Mouse (Mus musculus) liver, embryonic 16.5 days (tissue): ENCODE data around the gene Trip4. TPM values are rescaled to one million over a fixed set of nuclear protein-coding genes. Genes with fewer than 3 reads are reported as not detected.

Experiments used
- ATAC-seq: fragments of 200-750 bp; cut with Nextera tagmentation; 2 replicates; pipeline ENCODE4 v1.8.0; 2017; ENCODE audit warnings: low read depth, mild to moderate bottlenecking, moderate number of reproducible peaks, moderate library complexity
- H3K27ac ChIP-seq: fragments of 300-500 bp; sonication (generic); 2 replicates; pipeline ENCODE4 v1.5.1; 2014; ENCODE audit warnings: mild to moderate bottlenecking, low read length
- H3K27me3 ChIP-seq: fragments of 300-500 bp; sonication (generic); 2 replicates; pipeline ENCODE4 v1.6.1; 2014; ENCODE audit warnings: low read depth, low read length, mixed read lengths; ENCODE audit not compliant: control insufficient read depth, insufficient read depth
- H3K36me3 ChIP-seq: fragments of 300-500 bp; sonication (generic); 2 replicates; pipeline ENCODE4 v1.6.1; 2014; ENCODE audit warnings: mild to moderate bottlenecking; ENCODE audit not compliant: control insufficient read depth, insufficient read depth
- H3K4me1 ChIP-seq: fragments of 300-500 bp; sonication (generic); 2 replicates; pipeline ENCODE4 v1.6.1; 2014; ENCODE audit warnings: low read depth, low read length, mixed read lengths; ENCODE audit not compliant: control insufficient read depth
- H3K4me2 ChIP-seq: fragments of 300-500 bp; sonication (generic); 2 replicates; pipeline ENCODE4 v1.6.1; 2014; ENCODE audit warnings: low read depth, low read length, mixed read lengths
- H3K4me3 ChIP-seq: fragments of 300-500 bp; sonication (generic); 2 replicates; pipeline ENCODE4 v1.5.1; 2014; ENCODE audit warnings: low read depth, mild to moderate bottlenecking, low read length
- H3K9ac ChIP-seq: fragments of 300-500 bp; sonication (generic); 2 replicates; pipeline ENCODE4 v1.6.1; 2014; ENCODE audit warnings: low read depth, low read length
- H3K9me3 ChIP-seq: fragments of 300-500 bp; sonication (generic); replicated peaks from 2 replicates; pipeline ENCODE4 v1.6.1; 2016; ENCODE audit warnings: low read length; ENCODE audit not compliant: control insufficient read depth
- WGBS: fragments of 180-500 bp; shearing (Covaris S2); extraction: QIAGEN DNeasy Blood & Tissue Kit; methylation state at CpG from one replicate; pipeline ENCODE4 v1.1.7; 2014; ENCODE audit not compliant: insufficient replicate concordance; 5-methylcytosine and 5-hydroxymethylcytosine counted together
- polyA plus RNA-seq: library from polyadenylated mRNA; unstranded; fragments of >200 nt; fragmentation: Nextera tagmentation; extraction: Ambion mirVana; gene quantifications from 2 replicates; pipeline ENCODE4 v1.2.1, GENCODE M21; 2015

The Trip4 gene
- polyA plus RNA-seq, 1 experiment from 2014 or later = 9.8 TPM

DNA sequence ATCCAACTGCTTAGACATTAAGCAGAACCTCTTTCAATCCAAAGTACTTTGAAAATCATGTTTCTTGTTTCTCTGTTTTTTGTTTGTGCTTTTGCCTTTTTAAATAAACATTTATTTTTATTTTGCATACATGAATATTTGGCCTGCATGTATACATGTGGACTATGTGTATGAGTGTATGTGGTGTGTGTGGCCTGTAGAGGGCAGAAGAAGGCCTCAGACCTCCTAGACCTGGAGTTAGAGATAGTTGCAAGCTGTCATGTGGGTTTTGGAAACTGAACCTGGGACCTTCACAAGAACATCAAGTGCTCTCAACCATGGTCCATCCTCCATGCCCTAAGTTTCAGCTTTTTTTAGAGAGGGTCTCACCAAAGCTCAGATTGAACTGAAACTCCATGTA lies 5.2 kb downstream of the Trip4 start:
- H3K27ac ChIP-seq = no peak overlapping the region
- H3K27me3 ChIP-seq = no peaks in the 10 kb centered on the region
- H3K4me3 ChIP-seq = no peak overlapping the region
- H3K4me2 ChIP-seq = no peak overlapping the region
- ATAC-seq = no peak
- H3K4me1 ChIP-seq = peaks cover 4% of the 10 kb centered on the region; the same call in 1 of the 2 replicates
- H3K9me3 ChIP-seq = no peaks in the 10 kb centered on the region
- peaks cover 12% of the 10 kb centered on the region for H3K36me3 ChIP-seq
- H3K9ac ChIP-seq = no peak overlapping the region

DNA sequence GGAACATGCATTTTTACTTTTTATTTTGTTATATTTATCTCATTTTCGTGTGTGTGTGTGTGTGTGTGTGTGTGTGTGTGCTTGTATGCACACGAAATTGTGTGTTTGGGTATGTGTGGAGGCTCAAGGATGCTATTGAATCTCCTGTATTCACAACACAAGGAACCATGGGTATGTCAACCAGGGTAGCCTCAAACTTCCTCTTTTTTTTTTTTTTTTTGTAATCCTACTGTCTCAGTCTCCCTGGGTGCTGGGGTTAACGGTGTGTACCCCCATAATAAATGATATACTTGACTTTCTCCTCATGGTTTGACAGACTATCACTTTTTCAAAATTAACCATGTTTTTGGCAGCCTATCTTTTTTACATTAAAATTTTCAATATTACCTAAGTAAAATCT lies 5.7 kb downstream of the Trip4 start:
- H3K4me2 ChIP-seq = no peak overlapping the region
- H3K9ac ChIP-seq = no peak overlapping the region
- no peak overlapping the region for H3K4me3 ChIP-seq
- no peaks in the 10 kb centered on the region for H3K9me3 ChIP-seq
- 0 out of 2 replicates have a peak, but pooled peaks cover 1% of the 10 kb centered on the region for H3K4me1 ChIP-seq
- ATAC-seq = no peak
- H3K36me3 ChIP-seq = peaks cover 14% of the 10 kb centered on the region
- 81% methylated on average over 3 of the region's 3 CpGs for WGBS
- no peaks in the 10 kb centered on the region for H3K27me3 ChIP-seq
- H3K27ac ChIP-seq = no peak overlapping the region

DNA sequence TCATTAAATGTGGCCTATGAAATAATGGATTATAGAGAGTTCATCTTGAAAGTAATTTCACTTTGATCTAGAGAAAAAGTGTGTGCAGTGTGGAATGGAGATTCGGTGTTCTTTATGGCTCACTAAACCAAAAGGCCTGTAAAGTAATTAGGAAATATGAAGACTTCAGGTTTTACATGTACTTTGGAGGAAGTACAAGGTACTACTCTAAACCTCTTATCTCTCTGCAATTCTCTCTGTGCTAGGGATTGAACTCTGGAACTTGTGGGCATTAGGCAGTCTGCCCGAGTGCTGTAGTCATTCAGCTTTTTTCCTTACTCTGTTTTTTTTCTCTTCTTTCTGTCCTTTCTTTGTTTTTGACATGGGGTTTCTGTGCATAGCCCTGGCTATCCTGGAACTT lies 11.6 kb downstream of the Trip4 start:
- no peak for ATAC-seq

DNA sequence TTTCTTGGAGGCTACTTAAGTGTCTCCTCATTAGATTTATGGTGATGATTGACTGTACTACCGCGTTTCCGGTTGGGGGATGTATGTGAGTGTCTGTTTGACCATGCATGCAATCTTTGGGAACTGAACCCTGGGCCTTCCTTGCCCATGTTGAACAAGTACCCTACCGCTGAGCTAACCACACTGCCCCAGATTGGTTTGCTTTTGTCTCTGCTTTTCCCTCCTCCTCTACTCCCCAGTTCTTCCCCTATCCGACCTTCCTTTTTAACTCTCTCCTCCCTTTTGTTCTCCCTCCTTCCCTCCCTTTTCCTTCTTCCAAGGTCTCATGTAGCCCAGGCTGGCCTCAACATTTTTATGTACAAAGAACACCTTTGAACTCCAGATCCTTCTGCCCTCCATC lies 17.5 kb downstream of the Trip4 start:
- ATAC-seq = no peak
- no peak overlapping the region for H3K27ac ChIP-seq
- no peaks in the 10 kb centered on the region for H3K9me3 ChIP-seq
- WGBS = 4% methylated on average over 5 of the region's 5 CpGs
- H3K36me3 ChIP-seq = peaks cover 24% of the 10 kb centered on the region
- peak overlapping the region; percentile 86 for H3K9ac ChIP-seq
- peak overlapping the region; percentile 85 for H3K4me2 ChIP-seq
- H3K4me1 ChIP-seq = peaks cover 3% of the 10 kb centered on the region
- no peaks in the 10 kb centered on the region for H3K27me3 ChIP-seq
- peak overlapping the region; percentile 90 for H3K4me3 ChIP-seq

More for the DNA sequence above, 11.6 kb downstream of the Trip4 start:
- H3K36me3 ChIP-seq = peaks cover 37% of the 10 kb centered on the region
- H3K4me1 ChIP-seq = no peaks in the 10 kb centered on the region; the same call in 1 of the 2 replicates
- no peaks in the 10 kb centered on the region for H3K27me3 ChIP-seq
- no peak overlapping the region for H3K4me3 ChIP-seq
- H3K4me2 ChIP-seq = no peak overlapping the region
- no peak overlapping the region for H3K9ac ChIP-seq
- H3K27ac ChIP-seq = no peak overlapping the region
- 86% methylated on average over 2 of the region's 2 CpGs for WGBS
- no peaks in the 10 kb centered on the region for H3K9me3 ChIP-seq

DNA sequence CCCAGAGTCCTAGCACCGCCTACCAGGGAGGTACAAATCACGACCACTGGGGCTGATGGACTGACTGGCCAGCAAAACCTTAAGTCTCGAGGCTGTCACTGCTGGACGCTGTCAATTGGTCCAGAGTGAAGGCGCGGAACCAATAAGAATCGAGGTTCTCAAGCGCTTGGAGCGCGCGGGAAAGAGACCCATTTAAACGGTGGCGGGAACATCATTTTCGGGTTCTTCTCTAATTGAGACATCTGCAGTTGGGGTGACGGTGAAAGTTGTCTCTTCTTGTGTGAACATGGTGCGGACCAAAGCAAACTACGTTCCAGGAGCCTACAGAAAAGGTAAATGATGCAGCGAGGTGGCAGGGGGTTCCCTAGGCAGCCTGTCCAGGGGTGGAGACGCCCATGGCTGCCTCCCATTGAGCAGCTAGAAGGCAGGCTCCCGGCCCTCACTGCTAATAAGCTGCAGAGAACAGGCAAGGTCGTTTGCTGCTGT lies 18.4 kb downstream of the Trip4 start, which contains the start of gene Pclaf:
TSS of gene Pclaf (plus strand) at position 95 of the 486 bp plus-strand sequence.
- Histone ChIP-seq H3K4me2 (peak within 1 kb of the TSS; percentile 85), H3K9me3 (no peaks in the 10 kb centered on the region), H3K36me3 (peaks cover 19% of the 10 kb centered on the region), H3K27ac (peak within 1 kb of the TSS; percentile 36), H3K4me3 (peak within 1 kb of the TSS; percentile 90), H3K4me1 (peaks cover 7% of the 10 kb centered on the region), H3K9ac (peak within 1 kb of the TSS; percentile 86), H3K27me3 (no peaks in the 10 kb centered on the region)
- ATAC-seq = peak; percentile 97
- 0% methylated on average over 21 of the region's 21 CpGs for WGBS

DNA sequence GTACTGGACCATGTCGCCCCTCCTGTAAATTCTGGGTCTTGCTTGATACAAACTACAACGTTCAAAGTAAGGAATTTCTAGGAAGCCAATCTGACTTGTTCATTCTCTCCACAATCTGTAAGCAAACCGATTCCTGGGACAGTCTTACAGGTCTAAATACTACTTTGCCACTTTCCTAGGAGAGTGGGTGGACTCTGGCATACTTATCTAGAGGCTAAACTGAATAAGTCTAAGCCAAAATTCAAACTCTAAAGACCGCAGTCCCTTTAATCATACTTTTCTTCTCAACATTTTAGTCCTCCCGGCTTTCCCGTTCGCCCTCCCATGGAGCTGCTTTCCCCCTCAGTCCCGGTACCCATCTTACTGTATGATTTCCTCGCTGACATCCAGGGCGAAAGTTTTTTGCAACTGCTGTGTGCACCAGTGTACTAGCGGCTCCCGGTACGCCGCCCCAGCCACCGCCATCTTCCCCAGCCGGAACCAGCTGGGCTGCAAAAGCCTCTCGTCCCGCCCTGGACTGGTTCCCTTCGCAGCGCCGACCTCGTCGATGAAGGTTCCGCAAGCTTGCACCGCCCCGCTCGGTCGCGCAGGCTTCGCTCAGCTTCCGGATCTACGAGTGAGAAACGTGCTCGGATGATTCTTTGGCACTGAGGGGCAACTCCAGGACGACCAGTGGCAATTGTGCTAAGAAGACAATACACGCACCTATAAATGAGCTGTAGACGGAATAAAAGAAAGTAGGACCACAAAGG lies 23.9 kb downstream of the Trip4 start:
- Histone ChIP-seq H3K9me3 (no peaks in the 10 kb centered on the region), H3K4me3 (peak overlapping the region; percentile 87), H3K9ac (peak overlapping the region; percentile 89), H3K4me2 (peak overlapping the region; percentile 84), H3K36me3 (no peaks in the 10 kb centered on the region), H3K27ac (peak overlapping the region; percentile 87), H3K27me3 (no peaks in the 10 kb centered on the region), H3K4me1 (peaks cover 4% of the 10 kb centered on the region; the same call in 1 of the 2 replicates)
- peak; percentile 99 for ATAC-seq
- under 1% methylated on average over 37 of the region's 37 CpGs for WGBS

DNA sequence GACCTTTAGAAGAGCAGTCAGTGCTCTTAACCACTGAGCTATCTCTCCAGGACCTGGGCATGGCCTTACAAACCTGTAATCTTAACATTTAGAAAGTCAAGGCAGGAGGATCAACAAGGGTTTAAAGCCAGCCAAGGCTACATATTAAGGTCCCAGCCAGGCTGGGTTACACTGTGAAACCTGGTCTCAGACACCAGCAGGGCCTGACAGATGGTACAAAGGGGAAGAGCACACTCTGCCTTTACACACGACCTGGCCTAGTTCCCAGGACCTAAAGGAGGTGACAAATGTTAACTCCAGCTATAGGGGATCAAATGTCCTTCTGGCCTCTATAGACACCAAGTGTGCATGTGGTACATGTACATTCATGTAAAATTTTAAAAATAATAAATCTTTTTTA lies 48.9 kb downstream of the Trip4 start:
- H3K4me3 ChIP-seq = no peak overlapping the region
- H3K4me2 ChIP-seq = no peak overlapping the region
- no peak for ATAC-seq
- peaks cover 18% of the 10 kb centered on the region; the same call in 1 of the 2 replicates for H3K36me3 ChIP-seq
- 29% methylated on average over 1 of the region's 1 CpGs for WGBS
- no peaks in the 10 kb centered on the region for H3K9me3 ChIP-seq
- H3K27ac ChIP-seq = no peak overlapping the region
- no peaks in the 10 kb centered on the region for H3K27me3 ChIP-seq
- no peak overlapping the region for H3K9ac ChIP-seq
- no peaks in the 10 kb centered on the region for H3K4me1 ChIP-seq

DNA sequence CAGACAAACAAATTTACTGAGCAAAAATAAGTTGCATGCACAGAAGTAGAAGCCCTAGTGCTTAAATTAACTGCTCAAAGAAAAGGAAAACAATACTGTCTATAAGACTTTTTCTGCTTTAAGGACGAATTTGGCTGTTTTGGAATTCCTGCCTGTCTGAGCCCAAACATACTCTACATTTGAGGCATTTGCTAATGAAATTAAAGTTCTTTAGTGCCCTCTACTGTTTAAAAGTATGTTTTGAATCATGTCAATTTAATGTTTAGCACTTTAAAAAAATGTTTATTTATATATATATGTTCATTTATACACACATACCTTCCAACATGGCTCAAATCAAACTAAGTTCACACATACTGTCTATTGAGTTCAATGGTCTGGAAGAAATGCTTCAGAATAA lies 58.4 kb downstream of the Trip4 start:
- Histone ChIP-seq H3K27me3 (no peaks in the 10 kb centered on the region), H3K9me3 (no peaks in the 10 kb centered on the region), H3K4me3 (no peak overlapping the region), H3K27ac (no peak overlapping the region), H3K4me1 (peaks cover 3% of the 10 kb centered on the region; the same call in 1 of the 2 replicates), H3K36me3 (peaks cover 2% of the 10 kb centered on the region; the same call in 1 of the 2 replicates), H3K9ac (no peak overlapping the region), H3K4me2 (no peak overlapping the region)
- no peak for ATAC-seq
- 12% methylated on average over 1 of the region's 1 CpGs for WGBS

DNA sequence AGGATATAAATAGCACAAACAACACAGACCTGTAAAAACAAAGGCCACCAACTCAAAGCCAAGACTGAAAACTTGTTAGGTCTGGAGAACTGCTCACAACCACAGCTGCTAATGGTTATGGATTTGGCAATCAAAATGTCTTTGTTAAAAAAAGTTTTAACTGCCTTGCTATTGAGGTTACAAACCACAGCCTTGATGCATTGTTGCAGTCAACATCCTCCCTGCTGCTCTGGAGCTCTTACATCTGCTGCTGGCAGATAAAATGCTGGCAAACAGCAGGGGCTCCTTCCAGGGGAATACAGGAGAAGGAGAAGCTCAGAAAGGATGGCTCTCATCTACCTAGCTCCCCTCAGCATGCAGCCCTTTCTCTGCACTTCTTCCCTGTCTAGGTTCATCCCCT lies 60.4 kb downstream of the Trip4 start:
- no peak overlapping the region for H3K4me3 ChIP-seq
- no peaks in the 10 kb centered on the region for H3K9me3 ChIP-seq
- H3K4me2 ChIP-seq = no peak overlapping the region
- H3K27ac ChIP-seq = no peak overlapping the region
- peaks cover 3% of the 10 kb centered on the region; the same call in 1 of the 2 replicates for H3K4me1 ChIP-seq
- no peaks in the 10 kb centered on the region for H3K27me3 ChIP-seq
- H3K36me3 ChIP-seq = peaks cover 4% of the 10 kb centered on the region; the same call in 1 of the 2 replicates
- H3K9ac ChIP-seq = no peak overlapping the region
- ATAC-seq = no peak
